Mouse (Mus musculus): Measurements from ENCODE around the gene Stac2.

Gene Stac2

GRCm38 (mm10) chr11:98049672-98050519 lies 3.4 kb downstream of the Stac2 start:
- no peak for DNase-seq

GRCm38 (mm10) chr11:98047745-98048144 lies 5.5 kb downstream of the Stac2 start:
- no peak for DNase-seq

- DNase-seq, result no peak
Measured at GRCm38 (mm10) chr11:98046466-98046865, 6.8 kb downstream of the Stac2 start.

- no peak for DNase-seq
Measured at GRCm38 (mm10) chr11:98045596-98045995, 7.7 kb downstream of the Stac2 start.

- no peak for DNase-seq
Measured at GRCm38 (mm10) chr11:98044074-98044473, 9.2 kb downstream of the Stac2 start.

- DNase-seq, result peak; percentile 42
Measured at GRCm38 (mm10) chr11:98042741-98043140, 10.5 kb downstream of the Stac2 start.

- no peak for DNase-seq
Measured at GRCm38 (mm10) chr11:98040975-98041374, 12.3 kb downstream of the Stac2 start.

- DNase-seq, result no peak
Measured at GRCm38 (mm10) chr11:98037871-98038270, 15.4 kb downstream of the Stac2 start.

GRCm38 (mm10) chr11:98035977-98036377 lies 17.3 kb downstream of the Stac2 start:
- peak; percentile 36 for DNase-seq

GRCm38 (mm10) chr11:98034840-98035239 lies 18.4 kb downstream of the Stac2 start:
- no peak for DNase-seq

- no peak for DNase-seq
Measured at GRCm38 (mm10) chr11:98034061-98034460, 19.2 kb downstream of the Stac2 start.

- peak; percentile 87 for DNase-seq
Measured at GRCm38 (mm10) chr11:98031443-98031770, 21.9 kb downstream of the Stac2 start.

GRCm38 (mm10) chr11:98030701-98031442 lies 22.4 kb downstream of the Stac2 start:
- no peak for DNase-seq

- DNase-seq, result no peak
Measured at GRCm38 (mm10) chr11:98027785-98028184, 25.5 kb downstream of the Stac2 start.

- DNase-seq, result no peak
Measured at GRCm38 (mm10) chr11:98027297-98027688, 26.0 kb downstream of the Stac2 start.

- DNase-seq, result peak; percentile 94
Measured at GRCm38 (mm10) chr11:98026570-98027296, 26.5 kb downstream of the Stac2 start, which contains the start of gene Rpl19. TSS of gene Rpl19 (plus strand) at chr11:98026710.

GRCm38 (mm10) chr11:98026248-98026569 lies 27.1 kb downstream of the Stac2 start:
- no peak for DNase-seq

- no peak for DNase-seq
Measured at GRCm38 (mm10) chr11:98024516-98024915, 28.7 kb downstream of the Stac2 start.

GRCm38 (mm10) chr11:98022555-98023371 lies 30.5 kb downstream of the Stac2 start, which contains the start of gene Cacnb1:
TSS of gene Cacnb1 (minus strand) at chr11:98023034.
- peak; percentile 75 for DNase-seq

GRCm38 (mm10) chr11:98022253-98022554 lies 31.1 kb downstream of the Stac2 start:
- DNase-seq, result no peak

GRCm38 (mm10) chr11:98021565-98022252 lies 31.6 kb downstream of the Stac2 start:
- no peak for DNase-seq

GRCm38 (mm10) chr11:98021118-98021517 lies 32.1 kb downstream of the Stac2 start:
- DNase-seq, result no peak

All from lung, postnatal 14 days (tissue).